ENCODE assay signal across 26 mouse cellular contexts in genomic region chr1:77053837-77054540, GRCm38 (mm10).
DNase-seq lines count a peak whose midpoint lies in the region; ATAC-seq and TF ChIP-seq lines count a peak whose summit lies in the region.
"Had no signal": no experiment of that assay in that cellular context is flagged by ENCODE, and none has a peak within 500 bp of the region (broad histone marks: within the 10 kb centered on the region; RNA-seq: fewer than 3 reads in every experiment).

No protein-coding gene starts in this region.

- ATAC-seq in limb, embryonic 11.5 days (ENCODE audit: insufficient number of reproducible peaks, low FRiP score, low TSS enrichment, low read depth): no peak
- ATAC-seq in lung, postnatal 0 days: no peak
- ATAC-seq: activated CD4-positive, CD25-positive, alpha-beta regulatory T cell, adult 4 months; forebrain, postnatal 0 days; liver, embryonic 12.5 days had no signal

- no peak for TF ChIP-seq EP300 in lung, postnatal 0 days (IDR thresholded peaks at IDR 0.05)

- no peak overlapping the region for H3K9ac ChIP-seq in limb, embryonic 11.5 days (ENCODE audit: low read length)
- H3K9ac ChIP-seq in lung, postnatal 0 days (replicated peaks; ENCODE audit: low read depth): no peak overlapping the region
- H3K9ac ChIP-seq: embryonic facial prominence, embryonic 15.5 days; forebrain, postnatal 0 days; heart, embryonic 13.5 days; limb, embryonic 13.5 days; liver, embryonic 12.5 days; midbrain, embryonic 12.5 days had no signal

- H3K4me1 ChIP-seq in limb, embryonic 11.5 days (ENCODE audit: control insufficient read depth, insufficient read depth, low read length): no peaks in the 10 kb centered on the region
- H3K4me1 ChIP-seq in limb, embryonic 10.5 days: no peaks in the 10 kb centered on the region
- H3K4me1 ChIP-seq in lung, postnatal 0 days (ENCODE audit: insufficient read depth, low read depth, low read length): no peaks in the 10 kb centered on the region
- H3K4me1 ChIP-seq: embryonic facial prominence, embryonic 15.5 days; limb, embryonic 13.5 days; liver, embryonic 12.5 days; midbrain, embryonic 12.5 days had no signal

- WGBS in limb, embryonic 11.5 days: 77% methylated on average over 4 of the region's 4 CpGs
- WGBS in limb, embryonic 10.5 days: 81% methylated on average over 4 of the region's 4 CpGs
- 50% methylated on average over 4 of the region's 4 CpGs for WGBS in lung, postnatal 0 days

- H3K36me3 ChIP-seq in limb, embryonic 11.5 days (ENCODE audit: control insufficient read depth, insufficient read depth, low read length): no peaks in the 10 kb centered on the region
- no peaks in the 10 kb centered on the region for H3K36me3 ChIP-seq in limb, embryonic 10.5 days
- no peaks in the 10 kb centered on the region for H3K36me3 ChIP-seq in lung, postnatal 0 days (ENCODE audit: insufficient read depth, low read length)
- H3K36me3 ChIP-seq: embryonic facial prominence, embryonic 15.5 days; heart, embryonic 13.5 days; limb, embryonic 13.5 days; liver, embryonic 12.5 days; midbrain, embryonic 12.5 days had no signal

- H3K9me3 ChIP-seq in limb, embryonic 11.5 days (ENCODE audit: control insufficient read depth, low read length): no peaks in the 10 kb centered on the region
- no peaks in the 10 kb centered on the region for H3K9me3 ChIP-seq in limb, embryonic 10.5 days (replicated peaks)
- no peaks in the 10 kb centered on the region for H3K9me3 ChIP-seq in lung, postnatal 0 days (ENCODE audit: low read length)
- H3K9me3 ChIP-seq: embryonic facial prominence, embryonic 15.5 days; heart, embryonic 13.5 days; limb, embryonic 13.5 days; liver, embryonic 12.5 days; midbrain, embryonic 12.5 days had no signal

- H3K4me3 ChIP-seq in limb, embryonic 11.5 days (ENCODE audit: low read depth, low read length): no peak overlapping the region
- H3K4me3 ChIP-seq in limb, embryonic 10.5 days: no peak overlapping the region
- H3K4me3 ChIP-seq in lung, postnatal 0 days (ENCODE audit: low read depth, low read length): no peak overlapping the region
- H3K4me3 ChIP-seq: embryonic facial prominence, embryonic 15.5 days; heart, embryonic 13.5 days; limb, embryonic 13.5 days; liver, embryonic 12.5 days; midbrain, embryonic 12.5 days had no signal

- H3K27ac ChIP-seq in limb, embryonic 11.5 days (replicated peaks; ENCODE audit: low read depth, low read length): no peak overlapping the region
- no peak overlapping the region for H3K27ac ChIP-seq in limb, embryonic 10.5 days
- H3K27ac ChIP-seq in lung, postnatal 0 days (ENCODE audit: low read length): no peak overlapping the region
- H3K27ac ChIP-seq: embryonic facial prominence, embryonic 15.5 days; heart, embryonic 13.5 days; limb, embryonic 13.5 days; liver, embryonic 12.5 days; midbrain, embryonic 12.5 days had no signal

- no peak for TF ChIP-seq CTCF in lung, postnatal 0 days (IDR thresholded peaks at IDR 0.05)

- peak; percentile 2 for DNase-seq in limb, embryonic 11.5 days (ENCODE audit: low spot score)
- DNase-seq in limb, embryonic 10.5 days (ENCODE audit: low spot score): no peak
- DNase-seq in cerebellum, adult 11 months: peak; percentile 78
- peak; percentile 91 for DNase-seq in cerebellum, adult 9-11 months
- DNase-seq in lung, postnatal 0 days (ENCODE audit: low spot score): no peak
- no peak for DNase-seq in right cerebral cortex, adult 2 months (ENCODE audit: low spot score in 2 of 2)
- no peak for DNase-seq in spleen, postnatal 36 days (ENCODE audit: low spot score in 2 of 2)
- DNase-seq: adrenal gland, adult 8-10 months; B cell, adult 2 months; forebrain, postnatal 0 days; gastrocnemius, postnatal 25 days; heart, adult 18-20 months; heart, postnatal 14 days; kidney, adult 8-10 months; kidney, postnatal 14 days; lung, adult 18-20 months; lung, postnatal 14 days; right cerebral cortex, postnatal 25 days; spleen, adult 18-20 months had no signal

- H3K4me2 ChIP-seq in limb, embryonic 11.5 days (ENCODE audit: low read depth, severe bottlenecking): no peak overlapping the region
- H3K4me2 ChIP-seq in lung, postnatal 0 days (replicated peaks; ENCODE audit: low read depth, low read length): no peak overlapping the region
- H3K4me2 ChIP-seq: embryonic facial prominence, embryonic 15.5 days; heart, embryonic 13.5 days; limb, embryonic 13.5 days; liver, embryonic 12.5 days; midbrain, embryonic 12.5 days had no signal

- H3K27me3 ChIP-seq in limb, embryonic 11.5 days (ENCODE audit: control insufficient read depth, insufficient read depth, low read length): no peaks in the 10 kb centered on the region
- H3K27me3 ChIP-seq in limb, embryonic 10.5 days (ENCODE audit: low read depth, poor library complexity, severe bottlenecking): no peaks in the 10 kb centered on the region
- no peaks in the 10 kb centered on the region for H3K27me3 ChIP-seq in lung, postnatal 0 days (replicated peaks; ENCODE audit: insufficient read depth, low read length)
- H3K27me3 ChIP-seq: CH12.LX; embryonic facial prominence, embryonic 15.5 days; heart, embryonic 13.5 days; limb, embryonic 13.5 days; liver, embryonic 12.5 days; midbrain, embryonic 12.5 days had no signal

Comparison
In these comparisons a context has a peak if more than half of its experiments do, and no peak if none do; other contexts are left out.
1. DNase-seq: peak in limb, embryonic 11.5 days (single experiment), cerebellum, adult 11 months (single experiment) and cerebellum, adult 9-11 months (single experiment); none in limb, embryonic 10.5 days (single experiment), lung, postnatal 0 days (single experiment), right cerebral cortex, adult 2 months (0 of 2) and spleen, postnatal 36 days (0 of 2).